Mouse (Mus musculus): ENCODE results near the gene 4933415A04Rik. TPM values are rescaled to one million over a fixed set of nuclear protein-coding genes. Genes with fewer than 3 reads are reported as not detected.

The 4933415A04Rik gene
- polyA plus RNA-seq, 1 experiment from 2014 or later: 12.4 TPM

- Histone ChIP-seq H3K9me3 (no peaks in the 10 kb centered on the region), H3K27ac (replicated peaks) (no peak overlapping the region), H3K27me3 (replicated peaks; ENCODE audit: low read depth, poor library complexity, severe bottlenecking) (no peaks in the 10 kb centered on the region), H3K4me1 (peaks cover 25% of the 10 kb centered on the region), H3K36me3 (replicated peaks) (no peaks in the 10 kb centered on the region), H3K4me3 (no peak overlapping the region)
- WGBS: 85% methylated on average over 5 of the region's 5 CpGs
- DNase-seq (ENCODE audit: low spot score): no peak
Observed at GRCm38 (mm10) chr11:43621769-43622168, 34.9 kb downstream of the 4933415A04Rik start.

- Histone ChIP-seq H3K27ac (replicated peaks) (no peak overlapping the region), H3K27me3 (replicated peaks; ENCODE audit: low read depth, poor library complexity, severe bottlenecking) (no peaks in the 10 kb centered on the region), H3K36me3 (replicated peaks) (no peaks in the 10 kb centered on the region), H3K9me3 (no peaks in the 10 kb centered on the region), H3K4me1 (peaks cover 17% of the 10 kb centered on the region), H3K4me3 (no peak overlapping the region)
- DNase-seq (ENCODE audit: low spot score): no peak
- WGBS: 89% methylated on average over 1 of the region's 1 CpGs
Observed at GRCm38 (mm10) chr11:43624341-43624740, 37.5 kb downstream of the 4933415A04Rik start.

DNA sequence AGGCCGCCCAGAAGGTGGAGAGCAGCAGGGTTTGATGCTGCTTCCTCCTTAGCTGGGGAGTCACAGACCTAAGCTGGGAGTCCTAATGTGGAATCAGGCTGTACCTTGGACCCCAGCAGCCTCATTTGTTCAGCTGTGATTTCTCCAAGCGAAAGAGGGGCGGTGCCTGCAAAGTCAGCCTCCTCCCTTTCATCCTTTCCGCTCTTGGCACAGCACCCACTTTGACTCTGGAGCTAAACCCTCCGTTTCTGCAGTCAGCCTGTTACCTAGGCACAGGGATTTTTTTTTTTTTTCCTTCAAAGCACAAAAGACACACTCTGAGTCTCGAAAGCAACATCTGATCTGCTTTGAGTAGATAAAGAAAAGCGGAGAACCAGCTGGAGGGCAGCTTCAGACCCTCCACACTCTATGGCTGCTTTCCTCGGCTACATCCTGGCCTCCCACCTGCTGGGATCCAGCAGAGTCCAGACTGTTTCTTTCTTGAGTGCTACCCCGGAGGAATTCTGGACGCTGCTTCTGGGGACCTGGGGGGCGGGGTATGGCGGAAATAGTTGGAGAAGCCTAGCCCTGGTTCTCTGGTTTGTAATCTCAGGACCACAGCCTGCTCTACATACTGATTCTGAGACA lies 39.6 kb downstream of the 4933415A04Rik start:
- peaks cover 17% of the 10 kb centered on the region for H3K4me1 ChIP-seq
- peak overlapping the region; percentile 57 for H3K27ac ChIP-seq (replicated peaks)
- no peaks in the 10 kb centered on the region for H3K36me3 ChIP-seq (replicated peaks)
- no peaks in the 10 kb centered on the region for H3K27me3 ChIP-seq (replicated peaks; ENCODE audit: low read depth, poor library complexity, severe bottlenecking)
- H3K9me3 ChIP-seq: no peaks in the 10 kb centered on the region
- WGBS: 8% methylated on average over 12 of the region's 12 CpGs
- DNase-seq (ENCODE audit: low spot score): peak; percentile 24
- H3K4me3 ChIP-seq: peak overlapping the region; percentile 40

DNA sequence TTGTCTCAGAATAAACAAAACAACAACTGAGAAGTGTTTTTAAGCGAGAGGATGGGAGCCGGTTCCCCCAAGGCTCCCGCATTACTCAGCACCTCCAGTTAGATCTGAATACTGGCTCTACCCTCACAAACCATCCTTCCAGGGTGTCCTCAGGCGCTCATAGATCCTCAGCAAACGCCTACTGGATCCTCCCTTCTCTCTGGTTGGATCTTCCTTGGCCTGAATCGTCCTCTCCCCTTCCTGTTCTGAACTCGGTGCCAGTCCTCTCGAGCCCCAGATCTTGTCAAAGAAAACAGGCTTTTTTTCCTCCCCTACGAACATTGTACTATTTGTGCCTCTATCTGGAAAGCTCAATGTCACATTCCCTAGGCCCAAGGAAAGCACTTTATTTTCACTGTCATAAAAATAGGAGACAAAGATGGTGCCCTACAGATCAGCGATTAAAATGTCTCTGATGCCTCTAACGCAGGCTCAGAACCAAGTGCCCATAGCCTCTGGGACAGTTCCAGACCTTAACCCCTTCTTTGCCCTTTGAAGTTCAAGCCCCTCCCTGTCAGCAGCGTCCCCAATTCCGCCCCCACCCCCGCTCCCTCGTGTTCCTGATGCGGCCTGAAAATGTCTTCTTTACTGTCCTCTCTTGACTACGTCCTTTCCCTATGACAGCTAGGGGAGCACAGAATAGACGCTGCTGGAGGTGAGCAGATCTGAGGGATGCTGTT lies 40.2 kb downstream of the 4933415A04Rik start:
- no peak for DNase-seq (ENCODE audit: low spot score)
- WGBS: 32% methylated on average over 18 of the region's 18 CpGs
- H3K27ac ChIP-seq (replicated peaks): peak overlapping the region; percentile 57; the same call in 1 of the 2 replicates

DNA sequence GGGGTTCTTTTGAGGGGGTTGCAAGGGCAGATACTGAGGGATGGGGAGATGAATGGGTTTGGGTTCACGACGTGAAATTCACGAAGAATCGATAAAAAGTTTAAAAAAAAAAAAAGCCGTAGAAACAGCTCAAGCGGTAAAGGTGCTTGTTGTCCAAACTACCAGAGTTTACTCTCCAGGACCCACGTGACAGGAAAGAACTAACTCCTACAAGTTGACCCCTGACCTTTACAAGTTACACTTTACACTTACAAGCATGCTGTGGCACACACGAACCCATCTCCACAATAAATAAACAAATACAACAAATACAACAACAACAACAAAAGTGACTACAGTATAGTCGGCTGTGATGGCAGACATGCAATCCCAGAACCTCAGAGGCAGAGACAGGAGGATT lies 44.8 kb downstream of the 4933415A04Rik start:
- H3K4me1 ChIP-seq: peaks cover 31% of the 10 kb centered on the region
- 85% methylated on average over 9 of the region's 9 CpGs for WGBS
- H3K36me3 ChIP-seq (replicated peaks): no peaks in the 10 kb centered on the region
- H3K27ac ChIP-seq (replicated peaks): no peak overlapping the region
- H3K4me3 ChIP-seq: no peak overlapping the region
- no peak for DNase-seq (ENCODE audit: low spot score)
- H3K9me3 ChIP-seq: no peaks in the 10 kb centered on the region
- H3K27me3 ChIP-seq (replicated peaks; ENCODE audit: low read depth, poor library complexity, severe bottlenecking): no peaks in the 10 kb centered on the region

More for the DNA sequence above, 40.2 kb downstream of the 4933415A04Rik start:
- Histone ChIP-seq H3K4me3 (peak overlapping the region; percentile 40), H3K4me1 (peaks cover 17% of the 10 kb centered on the region), H3K36me3 (replicated peaks) (no peaks in the 10 kb centered on the region), H3K27me3 (replicated peaks; ENCODE audit: low read depth, poor library complexity, severe bottlenecking) (no peaks in the 10 kb centered on the region), H3K9me3 (no peaks in the 10 kb centered on the region)

GRCm38 (mm10) chr11:43632566-43632965 lies 45.7 kb downstream of the 4933415A04Rik start:
- H3K4me3 ChIP-seq: no peak overlapping the region
- no peaks in the 10 kb centered on the region for H3K9me3 ChIP-seq
- DNase-seq (ENCODE audit: low spot score): no peak
- H3K36me3 ChIP-seq (replicated peaks): no peaks in the 10 kb centered on the region
- peak overlapping the region; percentile 24; the same call in 1 of the 2 replicates for H3K27ac ChIP-seq (replicated peaks)
- H3K4me1 ChIP-seq: peaks cover 24% of the 10 kb centered on the region
- WGBS: 50% methylated on average over 4 of the region's 4 CpGs
- no peaks in the 10 kb centered on the region for H3K27me3 ChIP-seq (replicated peaks; ENCODE audit: low read depth, poor library complexity, severe bottlenecking)

- Histone ChIP-seq H3K4me1 (peaks cover 24% of the 10 kb centered on the region), H3K4me3 (no peak overlapping the region), H3K9me3 (no peaks in the 10 kb centered on the region), H3K27me3 (replicated peaks; ENCODE audit: low read depth, poor library complexity, severe bottlenecking) (no peaks in the 10 kb centered on the region), H3K36me3 (replicated peaks) (no peaks in the 10 kb centered on the region), H3K27ac (replicated peaks) (0 out of 2 replicates have a peak overlapping the region, but pooled peaks have one; percentile 77)
- WGBS: 83% methylated on average over 6 of the region's 6 CpGs
- no peak for DNase-seq (ENCODE audit: low spot score)
Observed at GRCm38 (mm10) chr11:43633165-43633564, 46.3 kb downstream of the 4933415A04Rik start.

- Histone ChIP-seq H3K4me1 (peaks cover 24% of the 10 kb centered on the region), H3K27ac (replicated peaks) (peak overlapping the region; percentile 77), H3K36me3 (replicated peaks) (no peaks in the 10 kb centered on the region), H3K9me3 (no peaks in the 10 kb centered on the region), H3K4me3 (peak overlapping the region; percentile 33), H3K27me3 (replicated peaks; ENCODE audit: low read depth, poor library complexity, severe bottlenecking) (no peaks in the 10 kb centered on the region)
- DNase-seq (ENCODE audit: low spot score): peak; percentile 76
- WGBS: 27% methylated on average over 19 of the region's 19 CpGs
Observed at GRCm38 (mm10) chr11:43633658-43634401, 47.0 kb downstream of the 4933415A04Rik start.

- H3K27ac ChIP-seq (replicated peaks): no peak overlapping the region
- 85% methylated on average over 4 of the region's 4 CpGs for WGBS
- no peaks in the 10 kb centered on the region for H3K27me3 ChIP-seq (replicated peaks; ENCODE audit: low read depth, poor library complexity, severe bottlenecking)
- DNase-seq (ENCODE audit: low spot score): no peak
- no peak overlapping the region for H3K4me3 ChIP-seq
- H3K4me1 ChIP-seq: peaks cover 24% of the 10 kb centered on the region
- H3K36me3 ChIP-seq (replicated peaks): no peaks in the 10 kb centered on the region
- 0 out of 2 replicates have a peak, but pooled peaks cover 6% of the 10 kb centered on the region for H3K9me3 ChIP-seq
Observed at GRCm38 (mm10) chr11:43636761-43637160, 49.9 kb downstream of the 4933415A04Rik start.

GRCm38 (mm10) chr11:43638486-43638885 lies 51.6 kb downstream of the 4933415A04Rik start:
- H3K4me3 ChIP-seq: no peak overlapping the region
- 96% methylated on average over 3 of the region's 3 CpGs for WGBS

More at GRCm38 (mm10) chr11:43638486-43638885, 51.6 kb downstream of the 4933415A04Rik start:
- Histone ChIP-seq H3K27me3 (replicated peaks; ENCODE audit: low read depth, poor library complexity, severe bottlenecking) (no peaks in the 10 kb centered on the region), H3K36me3 (replicated peaks) (no peaks in the 10 kb centered on the region), H3K9me3 (0 out of 2 replicates have a peak, but pooled peaks cover 6% of the 10 kb centered on the region), H3K27ac (replicated peaks) (no peak overlapping the region), H3K4me1 (peaks cover 18% of the 10 kb centered on the region)
- DNase-seq (ENCODE audit: low spot score): no peak
